Mouse (Mus musculus) embryonic fibroblast, embryonic 13.5 days (primary cell): Measurements from ENCODE around the gene 2210418O10Rik. TPM values are rescaled to one million over a fixed set of nuclear protein-coding genes. Genes with fewer than 3 reads are reported as not detected.
"Not testable (repeated sequence)": the region's sequence is repeated elsewhere in the genome, so short reads cannot be mapped to it uniquely, and the experiment has no call there.

Experiments
- H3K27ac ChIP-seq: 2 replicates; pipeline ENCODE4 v1.5.1; 2012; ENCODE audit warnings: low read length, control low read depth, inconsistent platforms; ENCODE audit not compliant: insufficient read depth
- H3K4me1 ChIP-seq: 2 replicates; pipeline ENCODE4 v1.6.1; 2011; ENCODE audit warnings: low read length; ENCODE audit not compliant: control insufficient read depth, insufficient read depth
- H3K4me3 ChIP-seq: 2 replicates; pipeline ENCODE4 v1.5.1; 2011; ENCODE audit warnings: mild to moderate bottlenecking, control low read depth, low read length; ENCODE audit not compliant: insufficient read depth
- polyA plus RNA-seq: library from polyadenylated mRNA; stranded (reverse); fragments of >200 nt; gene quantifications from 2 replicates; pipeline ENCODE4 v1.2.4, GENCODE M21; 2011; ENCODE audit warnings: low read depth; ENCODE audit not compliant: missing spikeins, insufficient read length

2210418O10Rik gene
- 2.1 and 3.4 TPM in 2 replicates for polyA plus RNA-seq

- H3K27ac ChIP-seq, H3K4me1 ChIP-seq, H3K4me3 ChIP-seq: not testable (repeated sequence)
These were observed at the start of gene 2210418O10Rik for GRCm38 (mm10) chr2:176226269-176226668. Gene 2210418O10Rik, plus strand, starts transcription at chr2:176226569.

- H3K4me3 ChIP-seq, H3K27ac ChIP-seq, H3K4me1 ChIP-seq: not testable (repeated sequence)
These were observed 22.1 kb downstream of the 2210418O10Rik start for GRCm38 (mm10) chr2:176248519-176248918.

Other genes starting within 250 kb of the 2210418O10Rik start
- gene Gm2004, start 76.7 kb upstream of the 2210418O10Rik start, polyA plus RNA-seq = 1.5 and 1.7 TPM in 2 replicates
- gene Gm11009, start 92.9 kb downstream of the 2210418O10Rik start, polyA plus RNA-seq = not detected in 2 replicates
- gene Gm14435, start 197.0 kb downstream of the 2210418O10Rik start, polyA plus RNA-seq = 2.4 and 10.5 TPM in 2 replicates